Mouse (Mus musculus): Measurements from ENCODE around the gene Jpt1.

DNA sequence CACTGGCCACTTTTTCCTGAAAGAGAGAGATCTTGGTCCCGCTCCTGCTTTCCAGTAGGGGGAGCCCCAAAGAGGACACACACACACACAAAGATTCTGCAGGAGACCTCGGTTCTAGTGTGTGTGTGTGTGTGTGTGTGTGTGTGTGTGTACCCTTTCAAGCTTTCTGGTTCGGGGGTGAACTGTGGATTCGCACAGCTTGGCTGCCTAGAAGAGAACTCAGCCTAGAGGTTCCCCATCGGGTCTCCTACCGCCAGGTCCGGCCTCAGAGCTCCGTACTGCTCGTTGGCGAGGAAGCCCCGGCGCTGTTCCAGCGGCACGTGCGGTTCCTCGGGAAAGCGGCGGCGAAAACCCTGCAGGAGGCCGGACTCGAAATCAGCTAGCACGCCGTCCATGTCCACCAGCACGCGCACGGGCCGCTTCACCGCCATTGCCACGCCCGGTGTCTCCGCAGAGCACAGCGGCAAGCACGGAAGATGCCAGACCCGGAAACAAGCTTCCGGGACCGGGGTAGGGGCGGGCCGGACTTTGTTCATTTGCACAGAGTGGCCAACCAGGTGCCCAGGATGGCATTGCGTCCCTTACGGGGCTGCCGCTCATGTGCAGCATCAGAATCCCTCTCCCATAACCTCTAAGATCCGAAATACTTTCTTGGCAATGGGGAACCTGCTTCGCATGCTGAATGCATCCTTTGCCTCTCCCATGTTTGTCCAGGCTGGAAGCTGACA lies 22.7 kb downstream of the Jpt1 start, which contains the start of gene Nt5c:
- TF ChIP-seq CTCF (IDR thresholded peaks at IDR 0.05; ENCODE audit: control insufficient read depth, insufficient read depth, insufficient read length) (peak; percentile 47), USF1 (IDR thresholded peaks at IDR 0.05; ENCODE audit: low read depth) (no peak), MAX (IDR thresholded peaks at IDR 0.05) (peak; percentile 10), MYOG (IDR thresholded peaks at IDR 0.05; ENCODE audit: control insufficient read depth, extremely low read depth, insufficient read length) (no peak), MYOD1 (IDR thresholded peaks at IDR 0.05; ENCODE audit: control insufficient read depth, insufficient read length, low read depth) (no peak), FOSL1 (IDR thresholded peaks at IDR 0.05; ENCODE audit: insufficient read depth, low read length, poor library complexity, severe bottlenecking) (no peak), CEBPB (IDR thresholded peaks at IDR 0.05; ENCODE audit: low read depth) (no peak)
